Mouse (Mus musculus): ENCODE measurements around the gene Vkorc1.

Vkorc1 gene

GRCm38 (mm10) chr7:127875627-127876001 lies 19.8 kb downstream of the Vkorc1 start:
- DNase-seq = peak; percentile 97

- DNase-seq = no peak
These were observed 20.4 kb downstream of the Vkorc1 start for GRCm38 (mm10) chr7:127874812-127875626.

GRCm38 (mm10) chr7:127870136-127870821 lies 25.1 kb downstream of the Vkorc1 start:
- DNase-seq = no peak

DNA sequence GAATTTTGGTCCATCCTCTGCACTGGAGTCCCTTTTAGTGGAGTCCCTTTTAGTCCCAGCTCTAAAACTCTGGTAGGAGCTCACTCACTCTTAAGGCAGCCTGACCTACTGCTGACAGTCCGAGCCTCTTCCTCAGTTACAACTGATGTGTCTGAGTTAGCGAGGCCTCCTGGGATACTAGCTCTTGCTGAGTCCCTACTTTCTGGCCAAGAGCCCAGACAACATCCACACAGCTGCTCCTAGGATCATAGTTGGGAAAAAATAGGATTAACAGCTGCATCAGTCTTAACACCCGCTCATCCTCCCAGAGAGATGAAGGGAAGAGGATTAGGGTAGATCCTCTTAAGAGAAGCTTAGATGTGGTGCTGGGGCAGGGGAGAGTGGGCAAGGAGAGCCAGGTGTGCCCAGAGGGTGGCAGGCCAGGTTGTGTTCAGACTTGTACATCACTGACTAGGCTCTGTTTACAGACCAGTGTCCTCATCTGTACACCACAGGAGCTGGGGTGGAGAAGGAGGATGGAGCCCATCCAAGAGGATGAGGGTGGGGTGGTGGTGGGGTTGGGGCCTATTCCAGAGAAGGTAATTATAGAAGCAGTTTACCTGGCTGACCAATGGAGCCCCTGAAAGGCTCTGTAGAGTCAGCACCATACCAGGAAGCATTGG lies 26.1 kb downstream of the Vkorc1 start:
- no peak for DNase-seq

GRCm38 (mm10) chr7:127867641-127868040 lies 27.8 kb downstream of the Vkorc1 start:
- no peak for DNase-seq

DNA sequence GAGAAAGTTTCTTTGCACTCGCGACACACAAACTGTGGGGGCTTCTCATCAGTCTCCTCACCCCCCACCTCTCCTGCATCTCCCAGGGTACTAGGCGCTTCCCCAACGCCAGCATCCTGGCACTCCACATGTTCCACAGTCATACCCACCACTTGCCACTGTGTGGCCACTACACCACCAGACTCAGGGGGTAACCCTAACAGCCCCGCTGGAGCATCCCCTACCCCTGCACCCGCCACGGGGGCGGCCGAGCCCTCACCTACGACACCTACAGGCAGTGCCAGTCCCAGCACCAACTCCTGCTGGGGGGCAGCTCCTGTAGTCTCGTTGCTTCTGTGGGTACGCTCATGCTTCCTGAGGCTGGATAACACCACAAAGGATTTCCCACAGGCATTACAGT lies 29.0 kb downstream of the Vkorc1 start:
- DNase-seq = no peak

DNA sequence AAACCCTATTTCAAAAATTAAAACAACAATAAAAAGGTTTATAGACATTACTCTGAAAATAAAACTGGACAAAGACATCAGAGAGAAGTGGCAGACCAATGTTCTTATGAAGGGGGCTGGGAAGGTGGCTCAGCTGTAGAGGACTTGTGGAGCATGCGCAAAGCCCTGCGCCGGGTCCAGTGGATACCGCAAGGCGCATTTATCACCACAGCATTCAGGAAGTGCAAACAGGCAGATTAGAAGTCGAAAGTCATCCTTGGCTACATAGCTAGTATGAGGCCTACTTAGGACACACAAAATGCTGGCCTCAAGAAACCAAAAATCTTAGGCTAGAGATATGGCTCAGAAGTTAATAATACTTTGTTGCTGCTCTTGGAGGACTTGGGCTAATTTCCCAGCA lies 37.2 kb downstream of the Vkorc1 start:
- DNase-seq = no peak

- DNase-seq = no peak
These were observed 44.5 kb downstream of the Vkorc1 start for GRCm38 (mm10) chr7:127850906-127851305.

DNA sequence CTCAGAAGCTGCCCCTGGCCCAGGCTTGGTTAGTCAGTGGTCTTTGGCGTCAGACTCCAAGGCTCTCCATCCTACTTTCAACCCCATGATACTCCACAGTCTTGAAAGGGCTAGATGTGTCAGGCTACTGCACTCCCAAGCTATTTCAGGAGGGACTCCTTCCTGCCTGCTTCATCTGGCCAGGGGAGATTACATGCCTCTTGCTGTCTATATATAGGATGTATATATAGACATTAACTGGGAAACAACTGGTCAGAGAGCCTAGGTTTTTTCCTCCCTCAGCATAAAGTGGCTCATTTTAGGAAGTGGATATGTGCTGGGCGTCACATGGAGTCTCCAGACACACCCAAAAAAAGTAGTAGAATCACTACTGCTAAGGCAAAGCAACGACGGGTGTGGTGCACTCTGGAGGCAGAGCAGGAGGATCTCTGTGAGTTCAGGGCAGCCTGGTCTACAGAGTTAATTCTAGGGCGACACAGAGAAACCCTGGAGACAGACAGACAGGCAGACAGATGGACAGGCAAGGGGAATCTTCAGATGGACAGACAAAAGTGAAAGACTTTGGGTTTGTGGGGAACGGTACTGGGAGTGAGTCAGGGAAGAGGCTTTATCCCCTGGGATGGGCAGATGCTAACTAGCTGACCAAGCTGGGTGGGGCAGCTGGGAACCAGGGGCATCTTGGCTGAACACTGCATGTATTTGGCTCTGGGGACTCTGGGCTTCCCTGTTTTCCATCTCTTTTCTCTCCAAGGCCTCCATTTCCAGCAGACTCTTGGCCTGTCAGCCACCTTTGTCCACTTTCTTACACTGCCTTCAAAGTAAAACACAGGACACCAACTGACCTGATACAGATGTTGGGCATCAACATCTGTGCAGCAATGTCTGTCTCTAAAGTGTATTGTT lies 45.2 kb downstream of the Vkorc1 start:
- DNase-seq = no peak
